Mouse (Mus musculus) cerebellum, adult 11 months (tissue): ENCODE results near the gene Vmn2r92.
"Not testable (repeated sequence)": the region's sequence is repeated elsewhere in the genome, so short reads cannot be mapped to it uniquely, and the experiment has no call there.

Experiments used
- DNase-seq: peaks from one replicate; pipeline ENCODE4 v3.0.0; 2022

The Vmn2r92 gene

GRCm38 (mm10) chr17:18151587-18151986, at the start of gene Vmn2r92:
Gene Vmn2r92, plus strand, starts transcription at chr17:18151887.
- not testable (repeated sequence) for DNase-seq

- not testable (repeated sequence) for DNase-seq
Observed at GRCm38 (mm10) chr17:18102265-18102664, 49.4 kb upstream of the Vmn2r92 start.

GRCm38 (mm10) chr17:18161194-18161593, 9.5 kb downstream of the Vmn2r92 start:
- not testable (repeated sequence) for DNase-seq

- no peak for DNase-seq
Observed at GRCm38 (mm10) chr17:18189732-18190131, 38.0 kb downstream of the Vmn2r92 start.

GRCm38 (mm10) chr17:18221300-18221699, 69.6 kb downstream of the Vmn2r92 start:
- DNase-seq = no peak

- DNase-seq = no peak
Observed at GRCm38 (mm10) chr17:18231996-18232395, 80.3 kb downstream of the Vmn2r92 start.

GRCm38 (mm10) chr17:18236931-18237330, 85.2 kb downstream of the Vmn2r92 start:
- no peak for DNase-seq
